Mouse (Mus musculus): Measurements from ENCODE around the gene Olfr92. TPM values are rescaled to one million over a fixed set of nuclear protein-coding genes. Genes with fewer than 3 reads are reported as not detected.
A peak's percentile ranks its signal among the peaks of the same experiment; 100 is the strongest.
"Not testable (repeated sequence)": the region's sequence is repeated elsewhere in the genome, so short reads cannot be mapped to it uniquely, and the experiment has no call there.

The Olfr92 gene
- not detected for total RNA-seq (2021)
- long read RNA-seq, experiment 1: 0 reads
- long read RNA-seq, experiment 2: 0 reads

GRCm38 (mm10) chr17:37119988-37120387 is at the start of gene Olfr92:
Olfr92 (minus strand) TSS chr17:37120088.
- no peak for DNase-seq

- no peak for DNase-seq
These were observed 41.5 kb upstream of the Olfr92 start, which contains the start of gene Olfr93 for GRCm38 (mm10) chr17:37161394-37161793. Olfr93 (minus strand) TSS chr17:37161494.

GRCm38 (mm10) chr17:37131366-37131765 is 11.5 kb upstream of the Olfr92 start:
- not testable (repeated sequence) for DNase-seq

GRCm38 (mm10) chr17:37098178-37098577 is 21.7 kb downstream of the Olfr92 start, which contains the start of gene Olfr91:
Olfr91 (minus strand) TSS chr17:37098278.
- no peak for DNase-seq

- no peak for DNase-seq
These were observed 26.6 kb downstream of the Olfr92 start for GRCm38 (mm10) chr17:37093289-37093688.

- no peak for DNase-seq
These were observed 27.7 kb downstream of the Olfr92 start for GRCm38 (mm10) chr17:37092198-37092597.

GRCm38 (mm10) chr17:37088399-37088798 is 31.5 kb downstream of the Olfr92 start, which contains the start of gene Olfr90:
Olfr90 (minus strand) TSS chr17:37088499.
- DNase-seq: no peak

- DNase-seq: no peak
These were observed 34.3 kb downstream of the Olfr92 start for GRCm38 (mm10) chr17:37085545-37085944.

- DNase-seq: no peak
These were observed 35.3 kb downstream of the Olfr92 start for GRCm38 (mm10) chr17:37084632-37085031.

- peak; percentile 60 for DNase-seq
These were observed 36.6 kb downstream of the Olfr92 start for GRCm38 (mm10) chr17:37083327-37083726.

- no peak for DNase-seq
These were observed 38.2 kb downstream of the Olfr92 start for GRCm38 (mm10) chr17:37081659-37082058.

GRCm38 (mm10) chr17:37080119-37080518 is 39.8 kb downstream of the Olfr92 start:
- DNase-seq: peak; percentile 27

GRCm38 (mm10) chr17:37078990-37079389 is 40.9 kb downstream of the Olfr92 start:
- no peak for DNase-seq

- no peak for DNase-seq
These were observed 41.7 kb downstream of the Olfr92 start for GRCm38 (mm10) chr17:37078193-37078592.

- DNase-seq: no peak
These were observed 44.1 kb downstream of the Olfr92 start for GRCm38 (mm10) chr17:37075766-37076165.

- DNase-seq: no peak
These were observed 44.7 kb downstream of the Olfr92 start for GRCm38 (mm10) chr17:37075181-37075580.

GRCm38 (mm10) chr17:37072730-37073276 is 47.1 kb downstream of the Olfr92 start:
- no peak for DNase-seq

GRCm38 (mm10) chr17:37072080-37072729 is 47.7 kb downstream of the Olfr92 start:
- no peak for DNase-seq

GRCm38 (mm10) chr17:37070121-37070520 is 49.8 kb downstream of the Olfr92 start:
- DNase-seq: no peak

GRCm38 (mm10) chr17:37067861-37068260 is 52.0 kb downstream of the Olfr92 start:
- DNase-seq: no peak

- no peak for DNase-seq
These were observed 53.9 kb downstream of the Olfr92 start for GRCm38 (mm10) chr17:37065993-37066392.

GRCm38 (mm10) chr17:37063686-37064495 is 56.0 kb downstream of the Olfr92 start:
- no peak for DNase-seq

GRCm38 (mm10) chr17:37063063-37063462 is 56.8 kb downstream of the Olfr92 start:
- DNase-seq: no peak
